Mouse (Mus musculus): ENCODE results near the gene Gm20481. TPM values are rescaled to one million over a fixed set of nuclear protein-coding genes. Genes with fewer than 3 reads are reported as not detected.
A peak's percentile ranks its signal among the peaks of the same experiment; 100 is the strongest.
"Not testable (repeated sequence)": the region's sequence is repeated elsewhere in the genome, so short reads cannot be mapped to it uniquely, and the experiment has no call there.

The Gm20481 gene
- total RNA-seq, 1 experiment from 2014 or later = not detected

DNA sequence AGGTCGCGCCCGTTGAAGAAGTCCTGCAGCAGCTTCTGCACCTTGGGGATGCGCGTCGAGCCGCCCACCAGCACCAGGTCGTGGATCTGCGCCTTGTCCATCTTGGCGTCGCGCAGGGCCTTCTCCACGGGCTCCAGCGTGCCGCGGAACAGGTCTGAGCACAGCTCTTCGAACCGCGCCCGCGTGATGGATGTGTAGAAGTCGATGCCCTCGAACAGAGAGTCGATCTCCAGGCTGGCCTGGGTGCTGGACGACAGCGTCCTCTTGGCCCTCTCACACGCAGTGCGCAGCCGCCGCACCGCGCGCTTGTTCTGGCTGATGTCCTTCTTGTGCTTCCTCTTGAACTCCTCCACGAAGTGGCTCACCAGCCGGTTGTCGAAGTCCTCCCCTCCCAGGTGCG is 1.1 kb downstream of the Gm20481 start:
- not testable (repeated sequence) for ATAC-seq (ENCODE audit: extremely low read depth, insufficient number of reproducible peaks, low FRiP score, poor library complexity, severe bottlenecking)

DNA sequence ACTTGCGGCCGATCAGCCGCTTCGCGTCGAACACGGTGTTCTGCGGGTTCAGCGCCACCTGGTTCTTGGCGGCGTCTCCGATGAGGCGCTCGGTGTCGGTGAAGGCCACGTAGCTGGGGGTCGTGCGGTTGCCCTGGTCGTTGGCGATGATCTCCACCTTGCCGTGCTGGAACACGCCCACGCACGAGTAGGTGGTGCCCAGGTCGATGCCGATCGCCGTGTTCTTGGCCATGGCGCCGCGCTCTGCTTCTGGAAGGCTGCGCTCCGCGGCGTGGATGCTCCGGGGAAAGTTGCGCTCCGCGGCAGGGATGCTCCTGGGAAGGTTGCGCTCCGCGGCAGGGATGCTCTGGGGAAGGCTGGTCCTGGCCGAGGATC is 2.0 kb downstream of the Gm20481 start:
- not testable (repeated sequence) for ATAC-seq (ENCODE audit: extremely low read depth, insufficient number of reproducible peaks, low FRiP score, poor library complexity, severe bottlenecking)

DNA sequence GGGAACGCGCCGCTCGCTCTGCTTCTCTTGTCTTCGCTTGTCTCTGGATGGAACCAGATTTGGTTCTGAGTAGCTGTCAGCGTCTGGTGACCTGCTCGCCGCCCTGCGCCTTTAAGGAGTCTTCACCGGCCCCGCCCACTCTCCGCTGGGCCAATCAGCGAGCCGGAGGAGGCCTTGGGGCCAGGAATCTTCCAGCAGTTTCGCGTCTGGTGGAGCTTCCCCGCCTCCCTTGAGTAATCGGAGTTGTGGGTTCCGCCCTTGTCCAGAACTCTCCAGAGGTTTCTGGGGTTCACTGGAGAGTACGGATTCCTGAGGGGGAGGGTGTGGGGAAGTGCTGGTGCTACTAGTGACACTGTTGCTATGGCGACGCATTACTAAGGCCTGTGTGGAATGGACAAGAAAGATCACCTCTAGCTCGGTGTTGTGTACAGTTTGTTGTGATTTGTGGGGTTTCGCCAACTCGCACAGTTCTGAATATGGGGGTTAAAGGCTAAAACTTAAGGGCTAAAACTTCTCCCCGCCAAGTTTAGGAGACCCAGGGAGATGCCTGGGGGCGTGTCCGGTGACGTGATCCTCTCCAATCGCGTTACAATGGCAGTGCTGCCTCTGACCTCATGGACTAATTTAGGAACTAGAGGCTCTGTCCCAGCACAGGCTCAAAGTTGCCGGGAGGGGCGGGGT is 2.5 kb downstream of the Gm20481 start, which contains the start of the genes Hspa1a and Hspa1l:
TSS of gene Hspa1a (minus strand) at position 88 of the 681 bp plus-strand sequence.
TSS of gene Hspa1l (plus strand) at position 635 of the 681 bp plus-strand sequence.
- peak; percentile 86 for ATAC-seq (ENCODE audit: extremely low read depth, insufficient number of reproducible peaks, low FRiP score, poor library complexity, severe bottlenecking)

DNA sequence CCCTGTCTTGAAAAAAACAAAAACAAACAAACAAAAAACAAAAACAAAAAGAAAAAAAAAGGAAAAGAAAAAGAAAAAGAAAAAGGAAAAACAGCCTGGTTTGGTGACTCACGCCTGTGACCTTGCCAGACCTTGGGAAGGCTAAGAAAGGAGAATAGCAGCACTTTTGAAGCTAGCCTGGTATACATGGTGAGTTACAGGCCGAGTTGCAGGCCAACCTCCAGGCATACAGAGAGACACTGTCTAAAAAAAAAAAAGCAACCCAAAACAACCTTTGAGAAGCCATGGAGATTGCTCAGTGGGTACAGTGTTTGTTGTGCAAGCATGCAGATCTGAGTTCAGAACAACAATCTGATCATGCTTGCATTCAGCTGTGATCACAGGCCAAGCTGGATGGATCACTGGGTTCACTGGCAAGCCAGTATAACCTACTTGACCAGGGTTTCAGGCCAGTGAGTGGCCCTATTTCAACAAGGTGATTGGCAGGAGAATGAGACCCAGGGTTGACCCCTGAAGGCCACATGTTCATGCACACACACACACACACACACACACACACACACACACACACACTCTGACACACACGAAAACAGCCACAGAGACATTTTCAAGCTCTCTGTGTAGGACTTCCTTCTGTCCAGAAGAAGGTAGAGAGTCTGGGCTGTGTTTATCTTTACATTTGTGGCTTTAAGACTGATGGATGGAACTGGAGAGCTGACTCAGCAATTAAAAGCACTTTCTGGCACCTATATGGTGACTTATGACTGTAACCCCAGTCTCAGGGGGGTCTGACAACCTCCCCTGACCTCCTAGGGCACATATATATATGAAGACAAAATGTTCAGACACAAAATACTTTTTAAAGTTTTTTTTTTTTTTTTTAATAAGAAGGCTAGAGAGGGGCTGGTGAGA is 6.1 kb downstream of the Gm20481 start:
- ATAC-seq (ENCODE audit: extremely low read depth, insufficient number of reproducible peaks, low FRiP score, poor library complexity, severe bottlenecking) = no peak

DNA sequence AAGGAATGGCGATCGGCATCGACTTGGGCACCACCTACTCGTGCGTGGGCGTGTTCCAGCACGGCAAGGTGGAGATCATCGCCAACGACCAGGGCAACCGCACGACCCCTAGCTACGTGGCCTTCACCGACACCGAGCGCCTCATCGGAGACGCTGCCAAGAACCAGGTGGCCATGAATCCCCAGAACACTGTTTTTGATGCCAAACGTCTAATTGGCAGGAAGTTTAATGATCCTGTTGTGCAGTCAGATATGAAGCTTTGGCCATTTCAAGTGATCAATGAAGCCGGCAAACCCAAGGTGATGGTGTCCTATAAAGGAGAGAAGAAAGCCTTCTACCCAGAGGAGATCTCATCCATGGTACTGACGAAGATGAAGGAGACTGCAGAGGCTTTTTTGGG is 7.3 kb downstream of the Gm20481 start:
- no peak for ATAC-seq (ENCODE audit: extremely low read depth, insufficient number of reproducible peaks, low FRiP score, poor library complexity, severe bottlenecking)

- ATAC-seq (ENCODE audit: extremely low read depth, insufficient number of reproducible peaks, low FRiP score, poor library complexity, severe bottlenecking) = no peak
Observed at GRCm38 (mm10) chr17:34978239-34978638, 8.5 kb downstream of the Gm20481 start.

DNA sequence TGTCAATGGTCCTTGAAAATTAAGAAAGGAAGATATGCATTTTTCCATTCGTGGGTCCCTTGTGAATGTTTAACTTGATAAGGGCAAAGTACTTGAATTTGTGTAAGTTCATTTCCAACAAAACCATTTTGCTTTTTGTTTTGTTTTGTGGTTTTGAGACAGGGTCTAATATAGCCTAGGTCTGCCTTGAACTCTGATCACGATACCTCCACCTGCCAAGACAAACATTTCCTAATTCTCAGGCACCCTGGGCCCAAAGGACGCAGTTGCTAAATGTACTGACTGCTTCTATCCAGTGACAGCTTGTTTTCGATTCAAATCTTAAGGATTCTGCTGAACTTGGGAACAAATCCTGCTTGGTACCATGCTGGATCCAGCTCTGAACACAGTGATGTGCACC is 9.9 kb downstream of the Gm20481 start:
- ATAC-seq (ENCODE audit: extremely low read depth, insufficient number of reproducible peaks, low FRiP score, poor library complexity, severe bottlenecking) = no peak

DNA sequence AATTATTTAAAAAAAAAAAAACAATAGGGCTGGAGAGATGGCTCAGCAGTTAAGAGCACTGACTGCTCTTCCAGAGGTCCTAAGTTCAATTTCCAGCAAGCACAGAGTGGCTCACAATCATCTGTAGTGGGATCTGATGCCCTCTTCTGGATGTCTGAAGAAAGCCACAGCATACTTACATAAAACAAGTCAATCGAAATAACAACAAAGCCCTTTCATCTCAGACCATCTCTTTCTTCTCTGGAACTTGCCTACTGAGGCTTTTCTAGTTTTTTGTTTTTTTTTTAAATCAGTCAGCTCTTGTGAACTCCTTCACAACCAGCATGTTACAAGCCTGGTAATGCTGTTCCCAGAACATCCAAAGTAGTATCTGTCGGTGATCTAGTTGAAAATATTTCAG is 10.9 kb downstream of the Gm20481 start:
- no peak for ATAC-seq (ENCODE audit: extremely low read depth, insufficient number of reproducible peaks, low FRiP score, poor library complexity, severe bottlenecking)

- peak; percentile 84 for ATAC-seq (ENCODE audit: extremely low read depth, insufficient number of reproducible peaks, low FRiP score, poor library complexity, severe bottlenecking)
Observed at GRCm38 (mm10) chr17:34981690-34982180, 12.0 kb downstream of the Gm20481 start, which contains the start of gene Lsm2. Gene Lsm2 (plus strand): TSS chr17:34981862.

- no peak for ATAC-seq (ENCODE audit: extremely low read depth, insufficient number of reproducible peaks, low FRiP score, poor library complexity, severe bottlenecking)
Observed at GRCm38 (mm10) chr17:34982328-34982727, 12.6 kb downstream of the Gm20481 start.

DNA sequence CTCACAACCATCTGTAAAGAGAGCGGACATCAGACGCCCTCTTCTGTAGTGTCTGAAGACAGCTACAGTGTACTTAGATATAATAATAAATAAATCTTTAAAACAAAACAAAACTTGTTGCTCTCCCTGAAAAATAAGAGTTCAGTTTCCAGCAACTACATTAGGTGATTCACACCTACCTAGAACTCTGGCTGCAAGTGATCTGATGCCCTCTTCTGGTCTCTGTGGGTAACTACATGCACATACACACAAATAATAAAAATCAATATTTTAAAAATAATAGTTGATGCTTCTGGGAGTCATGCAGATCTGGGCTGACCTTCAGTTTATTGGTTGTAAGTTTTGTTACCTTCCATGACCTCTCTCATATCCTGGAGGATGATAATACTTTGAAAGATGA is 14.5 kb downstream of the Gm20481 start:
- peak; percentile 61 for ATAC-seq (ENCODE audit: extremely low read depth, insufficient number of reproducible peaks, low FRiP score, poor library complexity, severe bottlenecking)

DNA sequence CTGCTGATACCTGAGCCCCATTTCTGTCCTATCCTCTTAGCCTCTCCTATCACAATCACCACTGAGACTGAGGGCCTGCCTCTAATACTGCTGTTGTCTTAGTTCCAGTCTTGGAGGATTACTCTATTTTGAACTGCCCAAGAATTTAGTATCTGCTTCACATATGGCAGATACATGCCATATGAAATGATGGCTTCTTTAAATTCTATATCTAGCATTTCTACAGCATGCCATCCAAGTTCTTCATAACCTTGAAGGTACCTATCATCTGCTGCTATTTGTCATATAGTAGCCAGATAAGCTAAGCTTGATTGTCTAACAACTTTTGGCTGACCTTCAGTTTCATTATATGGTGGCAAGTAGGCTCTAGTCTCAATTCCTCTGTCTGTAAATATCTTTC is 25.0 kb downstream of the Gm20481 start:
- ATAC-seq (ENCODE audit: extremely low read depth, insufficient number of reproducible peaks, low FRiP score, poor library complexity, severe bottlenecking) = no peak

DNA sequence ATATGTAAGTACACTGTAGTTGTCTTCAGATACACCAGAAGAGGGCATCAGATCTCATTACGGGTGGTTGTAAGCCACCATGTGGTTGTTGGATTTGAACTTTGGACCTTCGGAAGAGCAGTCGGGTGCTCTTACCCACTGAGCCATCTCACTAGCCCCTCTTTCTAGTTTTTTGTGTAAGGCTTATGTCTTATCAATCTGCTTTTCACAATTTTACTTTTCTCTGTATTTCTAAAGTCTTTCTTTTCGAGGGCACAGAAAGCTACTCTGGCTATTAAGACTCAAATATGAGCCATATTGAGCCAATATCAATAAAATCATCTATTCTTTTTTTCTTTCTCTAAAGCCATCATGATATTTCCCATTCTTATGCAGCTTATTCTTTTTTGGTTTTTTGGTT is 25.5 kb downstream of the Gm20481 start:
- not testable (repeated sequence) for ATAC-seq (ENCODE audit: extremely low read depth, insufficient number of reproducible peaks, low FRiP score, poor library complexity, severe bottlenecking)

DNA sequence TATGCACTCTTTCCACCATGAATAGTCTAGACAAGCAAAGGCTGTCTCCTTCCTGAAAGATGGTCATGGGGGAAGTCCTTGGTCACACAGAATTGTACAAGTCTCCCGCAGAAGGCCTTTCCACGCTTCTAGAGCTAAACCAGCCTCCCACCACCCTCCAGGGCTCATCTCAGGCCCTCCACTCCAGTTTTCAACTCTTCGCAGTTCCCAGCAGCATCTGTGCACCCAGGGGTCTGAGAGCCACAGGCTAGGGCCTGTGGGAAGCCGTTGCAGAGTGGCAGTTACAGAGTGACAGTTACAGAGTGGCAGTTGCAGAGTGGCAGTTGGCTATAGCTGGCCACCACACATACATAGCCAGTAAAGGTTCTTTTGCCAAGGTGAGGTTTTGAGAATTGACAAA is 26.2 kb downstream of the Gm20481 start:
- ATAC-seq (ENCODE audit: extremely low read depth, insufficient number of reproducible peaks, low FRiP score, poor library complexity, severe bottlenecking) = not testable (repeated sequence)

GRCm38 (mm10) chr17:34996411-34997141 is 26.9 kb downstream of the Gm20481 start:
- ATAC-seq (ENCODE audit: extremely low read depth, insufficient number of reproducible peaks, low FRiP score, poor library complexity, severe bottlenecking) = no peak

- no peak for ATAC-seq (ENCODE audit: extremely low read depth, insufficient number of reproducible peaks, low FRiP score, poor library complexity, severe bottlenecking)
Observed at GRCm38 (mm10) chr17:34997142-34997483, 27.4 kb downstream of the Gm20481 start.

DNA sequence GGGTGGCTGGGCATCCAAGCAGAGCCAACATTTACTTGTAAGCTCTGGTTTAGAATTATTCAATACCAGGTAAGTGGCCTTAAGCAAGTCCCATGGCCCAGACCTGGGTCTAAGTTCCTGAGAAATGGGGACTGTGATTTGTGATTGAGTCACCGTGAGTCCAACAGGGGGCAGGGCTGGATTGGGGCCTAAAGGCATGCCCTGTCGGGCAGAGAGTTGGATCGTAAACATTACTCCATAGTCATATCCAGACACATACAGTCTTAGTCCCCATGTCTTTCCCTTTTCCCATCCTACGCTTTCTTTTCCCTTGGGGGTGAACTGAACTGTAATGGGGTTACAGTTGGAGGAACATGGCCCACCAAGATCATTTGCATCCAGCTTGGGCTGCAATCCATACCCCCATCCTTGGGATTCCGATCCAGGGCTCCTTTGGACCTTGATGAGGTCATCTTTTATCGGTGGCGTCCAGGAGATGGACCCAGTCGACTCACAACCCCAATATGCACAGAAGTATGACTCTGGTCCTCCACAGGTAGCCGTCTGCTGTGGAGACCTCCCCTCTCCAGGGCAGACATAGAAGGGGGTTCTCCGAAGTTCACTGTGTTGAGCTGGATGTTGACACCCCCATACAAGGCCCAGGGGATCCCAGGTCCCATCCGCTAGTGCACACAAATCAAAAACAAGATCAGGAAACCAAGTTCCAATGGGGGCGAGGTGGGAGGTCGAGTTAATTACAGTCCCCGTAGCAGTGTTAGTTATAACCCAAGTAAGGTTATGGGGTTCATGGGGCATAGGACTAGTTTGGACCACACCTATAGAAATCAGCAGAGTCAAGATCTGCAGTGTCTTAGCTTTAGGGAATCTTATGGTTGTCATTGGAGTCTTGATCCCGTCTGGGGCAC is 29.1 kb downstream of the Gm20481 start:
- no peak for ATAC-seq (ENCODE audit: extremely low read depth, insufficient number of reproducible peaks, low FRiP score, poor library complexity, severe bottlenecking)

All from neutrophil, adult 5-6 weeks (primary cell).